Mouse (Mus musculus): Measurements from ENCODE around the gene Wdr17.

The Wdr17 gene

DNA sequence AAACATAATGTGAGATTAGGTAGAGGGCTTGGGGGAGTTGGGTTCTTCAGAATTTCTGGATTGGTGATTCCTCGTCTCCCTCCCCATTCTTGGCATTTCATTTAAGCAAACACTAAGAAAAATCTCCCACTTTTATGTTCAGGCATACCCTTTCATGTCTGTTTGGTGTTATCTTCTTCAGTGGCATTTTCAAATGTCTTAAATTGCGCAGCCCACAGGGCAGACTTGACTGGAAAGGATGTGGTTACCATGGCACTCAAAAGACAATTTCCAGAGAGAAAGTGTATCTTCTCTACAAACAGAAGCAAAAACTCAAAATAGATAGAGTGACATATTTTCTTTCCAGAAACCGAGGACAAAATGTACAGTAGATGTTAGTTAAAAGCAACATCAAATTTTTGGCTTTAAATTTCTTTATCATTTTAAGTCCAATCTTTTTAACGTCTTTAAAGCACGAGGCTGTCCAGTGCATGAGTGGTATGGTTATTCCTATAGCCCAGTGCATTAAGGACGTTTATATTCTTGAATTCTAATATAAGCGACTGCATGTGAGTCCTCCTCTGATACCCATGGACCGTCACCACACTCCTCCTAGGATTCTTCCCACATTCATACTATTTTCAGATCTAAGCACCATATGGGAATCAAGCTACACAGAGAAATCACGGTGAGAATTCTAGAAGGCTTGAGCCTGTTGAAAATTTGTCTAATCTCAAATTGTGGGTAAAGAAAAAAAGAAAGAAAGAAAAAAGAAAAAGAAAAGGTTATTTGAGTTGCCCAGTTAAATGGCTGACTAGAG lies at the start of gene Wdr17:
Gene Wdr17 (minus strand): TSS at position 198 of the 799 bp plus-strand sequence.
- no peak for DNase-seq (ENCODE audit: low spot score in 2 of 2)

DNA sequence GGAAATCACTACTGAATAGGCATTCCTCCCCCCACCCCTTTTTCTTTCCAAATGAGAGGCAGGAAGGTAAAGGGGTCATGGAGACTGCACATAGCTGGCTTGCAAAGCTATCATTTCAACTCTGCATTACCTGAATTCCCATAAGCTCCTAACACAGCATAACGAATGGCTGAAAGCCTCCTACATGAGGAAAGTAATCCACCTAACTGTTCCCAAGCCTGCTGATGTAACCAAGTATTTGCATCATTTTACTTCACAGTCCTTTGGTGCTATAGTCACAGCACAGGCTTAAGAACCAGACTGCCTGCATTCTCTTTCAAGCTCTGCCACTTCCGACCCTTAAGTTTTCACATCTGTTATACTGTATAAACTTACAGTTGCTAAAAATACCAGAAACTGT lies 45.3 kb upstream of the Wdr17 start:
- no peak for DNase-seq (ENCODE audit: low spot score in 2 of 2)

DNA sequence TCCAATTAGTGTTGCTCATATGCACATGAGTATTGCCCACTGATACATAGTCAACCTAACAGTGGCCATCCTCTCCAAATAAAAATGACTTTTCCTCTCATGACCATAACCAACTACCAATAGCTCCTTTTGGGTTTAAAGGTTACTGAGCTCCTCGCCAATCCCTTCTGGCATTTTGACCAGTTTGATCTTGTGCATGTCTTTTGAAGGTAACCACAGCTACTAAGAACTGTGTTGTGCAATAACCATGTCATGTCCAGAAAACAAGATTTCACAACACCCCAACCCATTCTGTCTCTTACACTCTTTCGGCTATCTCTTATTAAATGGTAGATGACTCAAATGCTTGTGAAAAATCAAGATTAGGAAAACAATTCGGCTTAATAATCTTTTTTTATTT lies 38.0 kb upstream of the Wdr17 start:
- DNase-seq (ENCODE audit: low spot score in 2 of 2), result no peak

DNA sequence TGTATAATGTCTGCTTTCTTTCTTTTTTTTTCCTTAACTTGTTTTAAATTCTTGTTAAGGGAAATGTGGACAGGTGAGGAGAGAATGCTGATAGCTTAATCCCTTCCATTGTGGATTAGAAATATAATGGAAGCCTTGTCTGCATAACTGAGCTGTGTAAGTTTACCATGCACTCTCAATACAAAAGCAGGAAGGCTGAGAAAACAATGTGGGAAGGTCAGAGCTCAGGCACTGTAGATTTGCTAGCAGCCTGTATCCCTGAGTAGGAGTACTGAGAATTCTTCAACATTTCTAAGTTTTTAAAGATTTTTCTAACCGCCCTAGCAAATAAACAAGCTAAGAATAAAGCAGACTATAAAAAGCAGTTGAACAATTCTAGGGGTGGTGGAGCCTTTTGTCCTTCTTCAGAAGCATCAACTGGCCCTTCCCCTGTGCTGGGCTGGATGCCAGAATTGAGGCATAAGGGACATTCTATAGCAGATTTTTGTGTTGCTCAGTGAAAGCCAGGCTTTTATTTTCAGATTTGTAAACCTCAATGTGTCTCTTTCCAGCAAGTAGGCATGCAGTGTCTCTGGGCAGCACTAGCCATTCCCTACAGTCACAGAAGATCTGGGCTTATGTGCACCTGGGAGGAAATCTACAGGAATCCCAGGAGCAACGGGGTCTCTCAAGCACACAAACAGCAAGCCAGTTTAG lies 35.3 kb upstream of the Wdr17 start:
- DNase-seq (ENCODE audit: low spot score in 2 of 2), result no peak

DNA sequence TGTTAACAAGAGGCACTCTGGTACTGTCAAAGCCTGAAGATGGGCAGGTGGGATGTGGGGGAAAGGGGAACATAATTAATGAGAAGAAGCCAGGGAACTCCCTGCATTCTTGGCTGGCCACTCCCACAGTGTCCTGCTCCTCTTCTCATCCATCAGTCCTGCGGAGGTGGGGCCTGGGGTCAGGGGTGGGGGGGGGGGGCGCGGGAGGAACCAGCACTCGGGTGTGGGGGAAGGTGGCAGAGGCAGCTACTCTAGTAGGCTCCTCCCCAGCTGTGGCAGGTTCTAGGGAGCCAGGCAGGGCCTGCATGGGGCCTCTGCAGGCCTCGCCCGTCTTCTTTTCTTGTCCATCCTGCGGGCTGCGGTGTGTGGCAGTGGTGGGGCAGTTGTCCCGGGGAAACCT lies 30.7 kb upstream of the Wdr17 start:
- no peak for DNase-seq (ENCODE audit: low spot score in 2 of 2)

DNA sequence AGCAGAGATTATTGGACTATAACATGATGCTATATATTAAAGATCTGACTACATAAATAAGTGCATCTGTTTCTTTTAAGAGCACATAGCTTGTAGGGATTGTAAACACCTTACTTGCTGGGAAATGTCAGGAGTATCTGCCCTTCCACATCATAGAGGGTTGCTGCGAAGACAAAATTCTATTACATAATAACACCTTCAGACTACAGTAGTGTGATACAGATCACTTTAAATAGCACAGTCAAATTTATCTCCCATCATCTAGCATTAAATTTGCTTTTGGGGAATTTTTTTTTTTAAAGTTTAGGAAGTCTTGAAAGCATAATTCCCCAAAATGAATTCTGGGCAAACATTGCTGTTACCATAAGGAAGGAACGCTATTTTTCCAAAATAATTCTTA lies 25.9 kb upstream of the Wdr17 start:
- no peak for DNase-seq (ENCODE audit: low spot score in 2 of 2)

DNA sequence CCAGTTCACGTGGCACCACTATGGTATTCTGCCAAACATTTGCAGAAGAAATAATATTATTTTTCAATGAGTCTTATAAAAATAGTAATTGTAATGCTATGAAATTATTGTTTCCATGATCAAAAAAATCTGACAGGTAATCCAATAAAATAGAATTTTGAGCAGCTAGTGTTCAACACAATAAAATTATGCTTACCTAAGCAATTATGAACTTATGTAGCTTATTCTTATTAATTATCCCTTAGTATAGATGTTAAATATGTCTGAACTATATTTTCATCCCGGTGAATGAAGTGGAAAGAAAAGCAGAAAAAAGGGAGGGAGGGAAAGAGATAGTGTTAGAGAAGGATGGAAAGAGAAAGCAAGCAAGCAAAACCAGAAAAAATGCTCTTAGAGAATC lies 12.5 kb upstream of the Wdr17 start:
- DNase-seq (ENCODE audit: low spot score in 2 of 2), result no peak

DNA sequence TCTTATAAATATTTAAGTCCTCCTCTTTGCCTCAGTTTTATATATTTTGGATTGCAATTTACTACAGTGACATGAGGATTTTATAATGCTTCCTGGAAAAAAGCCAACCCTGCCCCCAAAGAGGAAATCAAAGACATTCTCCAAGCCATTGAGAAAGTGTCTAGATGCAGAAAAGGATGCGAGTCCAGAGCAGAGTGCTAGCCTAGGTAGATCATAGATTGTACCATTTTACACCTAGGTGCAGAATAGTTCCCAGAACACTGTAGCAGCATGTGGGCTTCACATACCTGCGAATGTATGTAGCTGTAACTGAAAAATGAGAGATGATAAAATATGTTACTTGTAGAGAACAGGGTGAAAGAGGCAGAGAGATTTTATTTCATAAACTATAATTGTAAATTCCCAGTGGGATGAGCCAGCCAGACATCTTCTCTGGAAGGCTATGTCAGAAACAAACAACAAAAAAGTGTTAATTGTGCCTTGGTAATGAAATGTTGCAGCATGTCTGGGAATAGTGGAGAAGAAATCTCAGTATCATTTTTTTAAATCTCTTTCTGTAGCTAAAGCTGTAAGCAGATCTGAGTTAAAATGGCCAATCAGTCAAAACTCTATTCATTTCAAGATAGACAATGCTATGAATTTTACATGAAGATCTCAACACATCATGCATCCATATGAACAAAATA lies 7.8 kb upstream of the Wdr17 start:
- no peak for DNase-seq (ENCODE audit: low spot score in 2 of 2)

DNA sequence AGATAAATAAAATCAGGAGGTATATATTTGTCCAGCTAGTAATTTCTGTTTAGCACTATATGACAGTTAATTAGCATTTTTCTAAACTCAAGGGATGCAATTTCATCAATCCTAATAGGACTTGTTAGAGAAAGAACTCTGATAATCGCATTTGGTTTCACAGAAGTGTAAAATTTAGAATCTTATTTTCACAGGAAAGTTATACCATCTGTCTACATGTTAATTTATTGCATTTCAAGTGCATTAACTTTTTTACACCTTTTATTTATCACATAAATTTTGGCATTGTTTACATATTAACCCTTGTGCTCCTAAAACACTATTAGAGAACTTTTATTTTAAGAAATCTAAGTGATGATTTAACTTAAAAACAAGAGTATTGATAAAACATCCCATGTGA lies 7.2 kb upstream of the Wdr17 start:
- no peak for DNase-seq (ENCODE audit: low spot score in 2 of 2)

DNA sequence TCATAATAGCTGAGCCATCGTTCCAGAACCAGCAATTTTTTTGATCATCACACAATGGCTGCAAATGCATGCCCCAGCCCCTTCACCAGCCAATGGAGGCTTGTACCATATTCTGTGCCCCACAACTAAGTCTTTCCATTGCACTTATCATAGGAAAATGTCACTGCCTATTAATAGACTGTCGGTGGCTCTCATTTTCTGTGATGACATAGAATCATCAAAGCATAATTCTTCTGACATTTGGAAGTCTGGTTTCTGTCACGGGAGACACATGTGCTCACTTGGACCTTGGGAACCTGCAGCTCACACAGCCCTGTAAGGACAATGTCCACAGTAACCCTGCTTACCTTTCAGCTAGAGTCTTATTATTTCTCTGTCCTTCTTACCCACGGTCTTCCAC lies 424 bp downstream of the Wdr17 start:
- no peak for DNase-seq (ENCODE audit: low spot score in 2 of 2)

DNA sequence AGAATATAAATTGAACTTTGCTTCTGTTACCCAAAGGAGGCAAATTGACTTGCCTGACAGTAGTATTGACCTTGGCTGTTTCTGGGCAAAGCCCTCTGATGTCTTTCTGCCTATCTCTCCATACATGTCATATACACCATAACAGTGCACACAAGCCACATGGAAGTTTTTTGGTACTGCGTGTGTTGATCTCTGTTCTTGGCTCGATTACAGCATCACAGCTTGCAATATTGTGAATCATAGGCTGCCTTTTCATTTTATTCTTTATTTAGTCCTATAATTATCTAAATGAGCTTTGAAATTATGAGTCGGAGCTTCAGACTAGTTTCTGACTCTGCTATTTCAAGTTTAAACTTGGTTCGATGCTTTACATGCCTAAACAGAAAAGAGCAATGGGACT lies 10.5 kb downstream of the Wdr17 start:
- no peak for DNase-seq (ENCODE audit: low spot score in 2 of 2)

DNA sequence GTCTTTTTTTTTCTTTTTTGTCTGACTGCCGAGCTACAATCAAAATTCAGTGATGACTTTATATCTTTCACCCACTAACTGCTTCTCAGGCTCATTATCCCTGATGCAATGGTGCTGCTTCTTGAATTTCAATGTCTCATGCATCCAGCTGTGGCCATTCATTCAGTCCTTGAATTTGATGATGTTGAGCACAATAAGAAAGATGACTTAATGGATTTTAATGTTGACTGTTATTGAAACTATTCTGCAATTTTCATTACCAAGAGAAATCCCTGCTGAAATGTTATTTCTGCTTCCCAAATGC lies 22.3 kb downstream of the Wdr17 start:
- no peak for DNase-seq (ENCODE audit: low spot score in 2 of 2)

DNA sequence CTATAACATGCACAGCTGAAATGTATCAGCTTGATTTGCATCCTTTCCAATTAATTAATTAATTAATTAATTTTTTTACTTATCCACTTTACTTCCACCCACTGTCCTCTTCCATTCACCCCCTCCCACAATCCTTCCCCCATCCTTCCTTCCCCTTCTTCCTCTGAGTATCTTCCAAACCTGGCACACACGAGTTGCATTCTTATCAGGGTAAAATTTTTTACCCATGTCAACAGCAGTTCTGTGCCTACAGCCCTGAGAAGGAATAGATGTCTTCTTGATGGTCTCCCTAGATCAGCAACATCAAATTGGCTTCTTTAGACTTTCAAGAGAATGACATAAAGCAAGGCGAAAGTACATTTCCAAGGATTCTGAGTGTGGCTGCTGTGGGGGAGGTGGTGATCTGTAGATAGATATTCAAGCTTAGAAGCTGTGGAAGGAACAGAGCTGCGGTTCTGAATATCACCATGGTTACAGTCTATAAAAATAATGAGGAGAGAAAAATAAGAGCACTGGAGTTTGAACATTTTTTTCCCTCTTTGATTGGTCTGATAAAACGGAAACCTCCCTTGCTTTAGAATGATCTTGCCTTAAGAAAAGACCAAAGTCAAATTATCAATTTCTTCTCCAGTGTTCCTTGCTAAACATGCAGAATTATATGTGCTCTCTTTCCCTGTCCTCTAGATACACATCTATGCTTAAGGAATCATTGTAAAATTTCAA lies 22.8 kb downstream of the Wdr17 start:
- DNase-seq (ENCODE audit: low spot score in 2 of 2), result no peak

DNA sequence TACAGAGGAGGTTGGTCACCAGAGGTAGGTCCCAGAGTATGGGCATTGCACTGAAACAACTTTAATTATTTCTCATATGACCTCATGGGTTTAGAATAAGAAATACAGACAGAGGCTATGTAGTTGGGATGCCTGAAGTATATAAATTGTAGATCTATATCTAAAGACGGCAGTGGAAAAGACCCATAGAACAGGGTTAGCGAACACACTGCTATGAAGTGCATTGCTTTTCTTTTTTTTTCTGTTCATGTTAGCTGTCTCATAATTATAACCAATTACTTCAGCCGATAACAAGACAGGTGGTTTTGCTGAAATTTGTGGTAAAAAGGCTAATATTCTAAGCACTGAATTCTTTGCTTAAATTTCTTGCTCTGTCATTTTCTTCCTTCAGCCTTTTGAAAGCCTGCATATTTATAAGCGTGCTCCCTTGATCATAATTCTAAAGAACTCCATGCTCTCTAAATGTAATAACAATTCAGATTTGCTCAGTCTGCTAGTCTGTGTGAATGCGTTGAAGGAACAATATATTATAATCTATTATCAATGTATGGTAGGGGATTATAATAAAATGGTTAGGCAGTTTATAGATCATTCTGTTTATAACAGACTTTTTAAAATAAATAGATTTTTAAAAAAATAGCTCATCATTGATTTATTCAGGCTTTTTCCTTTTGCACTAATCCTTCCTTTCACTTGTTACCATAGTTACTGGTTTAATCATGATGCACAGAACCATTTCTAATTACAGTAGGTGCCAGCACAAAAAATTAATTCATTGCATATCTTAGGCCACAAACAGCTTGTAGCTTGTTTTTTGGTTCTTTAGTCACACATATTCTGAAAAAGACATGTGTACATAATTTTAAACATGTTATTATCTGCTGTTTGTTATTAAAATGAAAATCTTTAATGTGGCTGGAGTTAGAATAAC lies 50.7 kb downstream of the Wdr17 start:
- DNase-seq (ENCODE audit: low spot score in 2 of 2), result no peak

DNA sequence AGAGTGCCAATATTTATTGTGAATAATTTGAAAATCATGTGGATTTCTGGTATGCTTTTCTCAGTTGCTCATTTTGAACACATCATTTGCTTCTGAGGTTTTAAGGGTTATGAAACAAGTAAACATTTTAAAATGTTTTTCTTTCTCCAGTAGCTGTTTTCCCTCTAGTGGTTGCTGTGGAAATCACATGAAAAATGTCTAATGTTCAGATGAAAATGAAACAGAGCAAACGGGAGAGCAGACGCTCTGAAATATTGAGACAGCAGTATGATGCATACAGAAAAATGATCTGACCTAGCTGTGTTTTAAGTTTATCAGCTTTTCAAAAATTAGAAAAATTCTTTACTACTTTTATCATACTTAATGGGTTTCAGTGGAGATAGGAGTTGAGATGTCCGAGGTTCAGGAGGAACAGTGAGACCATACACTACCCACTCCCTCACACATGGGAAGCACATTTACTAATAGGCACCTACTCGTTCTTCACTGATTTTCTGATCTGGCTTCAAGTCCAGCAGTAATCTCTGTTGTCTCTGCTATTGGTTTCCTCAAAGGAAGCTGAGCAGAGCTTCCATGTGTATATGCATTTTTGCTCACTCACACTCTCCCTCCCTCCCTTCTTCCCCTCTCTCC lies 57.1 kb downstream of the Wdr17 start:
- DNase-seq (ENCODE audit: low spot score in 2 of 2), result no peak

DNA sequence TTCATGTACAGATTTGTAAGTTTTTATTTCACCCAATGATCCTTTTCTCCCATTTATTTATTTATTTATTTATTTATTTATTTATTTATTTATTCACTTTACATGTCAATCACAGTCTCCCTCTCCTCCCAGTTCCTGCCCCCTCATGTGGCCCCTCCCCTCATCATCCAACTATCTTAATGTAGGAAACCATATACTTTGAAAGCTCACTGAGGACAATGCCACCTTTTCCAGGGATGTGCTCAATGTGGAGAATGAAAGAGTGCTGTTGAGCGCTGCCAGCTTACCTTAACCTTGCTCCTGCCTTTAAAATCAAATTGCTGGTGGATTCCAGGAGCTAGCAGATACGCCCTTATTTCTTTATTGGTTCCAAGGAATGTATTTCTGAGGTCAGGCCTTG lies 59.0 kb downstream of the Wdr17 start:
- DNase-seq (ENCODE audit: low spot score in 2 of 2), result no peak

DNA sequence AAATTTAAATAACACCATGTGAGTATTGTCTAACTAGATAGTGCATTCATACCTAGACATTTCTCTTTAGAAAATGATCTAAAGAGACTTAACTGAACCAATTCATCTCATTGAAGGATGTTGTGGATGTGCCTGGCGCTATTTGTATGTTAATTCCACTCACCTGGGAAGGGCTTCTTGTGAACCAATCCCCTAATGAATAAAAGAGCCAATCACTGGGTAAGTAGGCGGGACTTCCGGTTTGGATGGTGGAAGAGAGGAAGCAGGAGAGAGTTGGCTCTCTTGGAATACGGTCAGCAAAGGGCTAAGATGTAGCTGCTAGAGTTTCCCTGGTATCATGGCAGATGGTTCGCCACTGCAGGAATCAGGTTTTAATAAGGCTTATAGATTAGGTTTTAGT lies 64.0 kb downstream of the Wdr17 start:
- DNase-seq (ENCODE audit: low spot score in 2 of 2), result no peak

DNA sequence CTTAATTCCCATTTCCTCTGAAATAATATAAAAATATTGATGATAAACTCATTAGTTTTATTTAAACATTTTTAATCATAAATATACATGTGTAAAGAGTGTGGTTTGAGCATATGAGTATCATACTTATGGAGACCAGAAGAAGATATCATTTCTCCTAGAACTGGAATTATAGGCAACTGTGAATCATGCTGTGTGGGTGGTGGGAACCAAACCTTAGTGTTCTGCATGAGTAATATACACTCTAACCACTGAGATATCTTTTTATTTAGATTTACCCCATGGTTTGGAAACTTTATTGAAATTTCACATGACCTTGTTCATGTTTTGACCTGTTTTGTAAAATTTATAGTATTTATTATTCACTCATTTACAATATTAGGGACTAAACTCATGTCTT lies 68.3 kb downstream of the Wdr17 start:
- no peak for DNase-seq (ENCODE audit: low spot score in 2 of 2)

DNA sequence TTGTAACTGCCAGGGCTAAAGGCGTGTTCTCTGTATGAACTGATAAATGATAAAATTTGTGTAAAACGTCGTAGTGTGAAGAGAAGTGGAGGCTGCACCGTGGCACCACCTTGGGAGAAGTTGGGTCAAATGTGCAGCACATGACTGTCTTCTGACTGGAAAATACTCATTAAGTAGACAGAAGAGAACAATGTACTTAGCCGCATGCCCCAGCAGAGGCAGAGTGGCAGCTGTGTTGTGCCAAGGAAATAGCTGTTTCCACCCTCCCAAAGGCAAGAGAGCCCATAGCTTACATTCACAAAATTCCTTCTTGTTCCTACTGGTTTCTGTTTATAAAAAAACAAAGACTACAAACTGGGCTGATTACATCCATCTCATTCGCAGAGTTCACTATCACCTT lies 78.8 kb downstream of the Wdr17 start:
- DNase-seq (ENCODE audit: low spot score in 2 of 2), result no peak

DNA sequence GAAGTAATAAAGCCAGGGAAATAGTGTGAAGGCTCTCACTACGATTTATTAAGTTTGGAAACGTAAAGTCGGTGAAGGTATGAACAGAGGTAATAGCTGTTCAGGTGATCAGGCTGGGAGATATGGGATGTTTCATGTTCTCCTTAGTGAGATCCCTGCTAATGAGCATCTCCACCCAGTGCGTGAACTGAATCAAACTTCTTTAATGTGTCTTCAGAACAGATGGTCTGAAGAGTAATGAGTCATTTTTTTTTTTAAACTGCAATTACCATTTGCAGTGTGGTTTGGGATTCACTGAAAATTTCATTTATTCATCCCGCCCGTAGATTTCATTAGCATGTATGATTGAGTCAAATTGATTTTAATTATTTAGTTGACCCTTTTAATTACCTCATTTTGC lies 80.8 kb downstream of the Wdr17 start:
- DNase-seq (ENCODE audit: low spot score in 2 of 2), result no peak

DNA sequence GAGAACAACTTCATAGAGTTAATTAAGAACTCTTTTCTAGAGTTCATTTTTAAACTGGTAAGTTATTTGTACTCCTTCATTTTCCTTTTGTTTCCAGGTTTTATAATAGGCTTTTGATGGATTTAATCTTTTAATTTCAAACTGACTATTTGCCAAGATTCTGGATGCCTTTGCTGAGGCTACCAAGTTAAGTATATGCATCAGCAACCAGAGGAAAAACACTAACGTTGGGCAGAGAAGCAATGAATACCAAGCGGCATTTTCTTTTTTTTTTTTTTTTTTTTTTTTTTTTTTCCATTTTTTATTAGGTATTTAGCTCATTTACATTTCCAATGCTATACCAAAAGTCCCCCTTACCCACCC lies 94.3 kb downstream of the Wdr17 start:
- no peak for DNase-seq (ENCODE audit: low spot score in 2 of 2)
